10 mouse cellular contexts compared by ENCODE assay signal in genomic region chr10:106913032-106913431, GRCm38 (mm10).
A peak's percentile ranks its signal among the peaks of the same experiment; 100 is the strongest.
DNase-seq lines count a peak whose midpoint lies in the region; ATAC-seq and TF ChIP-seq lines count a peak whose summit lies in the region.
"Had no signal": no experiment of that assay in that cellular context is flagged by ENCODE, and none has a peak within 500 bp of the region (broad histone marks: within the 10 kb centered on the region; RNA-seq: fewer than 3 reads in every experiment).

No protein-coding gene starts in this region.

- no peaks in the 10 kb centered on the region for H3K27me3 ChIP-seq in kidney, postnatal 0 days (ENCODE audit: insufficient read depth, low read length)
- H3K27me3 ChIP-seq in E14TG2a.4 (ENCODE audit: insufficient read depth, low read length), result no peaks in the 10 kb centered on the region
- H3K27me3 ChIP-seq in hindbrain, embryonic 14.5 days (ENCODE audit: control insufficient read depth, insufficient read depth, low read length), result no peaks in the 10 kb centered on the region
- H3K27me3 ChIP-seq: limb, embryonic 15.5 days had no signal

- peak; percentile 8 for DNase-seq in kidney, postnatal 0 days (ENCODE audit: low spot score)
- DNase-seq in kidney, adult 18-20 months, result no peak
- DNase-seq in brain, embryonic 14.5 days (ENCODE audit: low read depth), result peak; percentile 53
- DNase-seq in hindbrain, embryonic 14.5 days (ENCODE audit: low spot score), result peak; percentile 52
- no peak for DNase-seq in c-Kit-positive CD71-positive TER-119-positive erythroid progenitor cells, embryonic 14.5 days (ENCODE audit: low spot score)
- DNase-seq in spleen, postnatal 14 days (ENCODE audit: low spot score in 2 of 2), result no peak
- DNase-seq in adrenal gland, adult (ENCODE audit: inconsistent age in 2 of 2, low spot score in 1 of 2), result no peak
- DNase-seq: cerebellum, adult 9-10 months had no signal

- H3K9ac ChIP-seq in kidney, postnatal 0 days (ENCODE audit: low read depth, low read length), result no peak overlapping the region
- no peak overlapping the region for H3K9ac ChIP-seq in hindbrain, embryonic 14.5 days
- H3K9ac ChIP-seq: limb, embryonic 15.5 days had no signal

- no peak overlapping the region for H3K27ac ChIP-seq in kidney, postnatal 0 days
- no peak overlapping the region for H3K27ac ChIP-seq in hindbrain, embryonic 14.5 days
- H3K27ac ChIP-seq: limb, embryonic 15.5 days had no signal

- peak; percentile 64 for TF ChIP-seq CTCF in kidney, postnatal 0 days (IDR thresholded peaks at IDR 0.05; ENCODE audit: low read depth)
- TF ChIP-seq CTCF in E14TG2a.4 (conservative IDR thresholded peaks at IDR 0.05; ENCODE audit: low read length), result peak; percentile 47
- TF ChIP-seq CTCF in brain, embryonic 14.5 days (IDR thresholded peaks at IDR 0.05; ENCODE audit: borderline replicate concordance, extremely low read depth, insufficient read depth, insufficient read length), result peak; percentile 49; the same call in 1 of the 2 replicates

- WGBS in kidney, postnatal 0 days, result 20% methylated on average over 2 of the region's 2 CpGs
- WGBS in hindbrain, embryonic 14.5 days, result 38% methylated on average over 1 of the region's 2 CpGs

- no peak for TF ChIP-seq POLR2A in brain, embryonic 14.5 days (IDR thresholded peaks at IDR 0.05; ENCODE audit: borderline replicate concordance, extremely low read depth, insufficient read depth, insufficient read length, poor library complexity, severe bottlenecking)

- ATAC-seq in kidney, postnatal 0 days (replicated peaks; ENCODE audit: low FRiP score, low read depth), result no peak
- ATAC-seq in hindbrain, embryonic 14.5 days (ENCODE audit: low FRiP score), result no peak; the same call in 1 of the 2 replicates

- no peaks in the 10 kb centered on the region for H3K9me3 ChIP-seq in kidney, postnatal 0 days (replicated peaks; ENCODE audit: low read length)
- H3K9me3 ChIP-seq in E14TG2a.4 (ENCODE audit: low read length), result 0 out of 2 replicates have a peak, but pooled peaks cover 6% of the 10 kb centered on the region
- 0 out of 2 replicates have a peak, but pooled peaks cover 5% of the 10 kb centered on the region for H3K9me3 ChIP-seq in hindbrain, embryonic 14.5 days (ENCODE audit: control insufficient read depth, low read length)
- H3K9me3 ChIP-seq: limb, embryonic 15.5 days had no signal

- H3K4me1 ChIP-seq in kidney, postnatal 0 days (replicated peaks; ENCODE audit: insufficient read depth, low read length), result no peaks in the 10 kb centered on the region
- H3K4me1 ChIP-seq in E14TG2a.4 (replicated peaks; ENCODE audit: low read depth, low read length), result no peaks in the 10 kb centered on the region
- no peaks in the 10 kb centered on the region for H3K4me1 ChIP-seq in hindbrain, embryonic 14.5 days (replicated peaks; ENCODE audit: control insufficient read depth, insufficient read depth, low read length)
- H3K4me1 ChIP-seq: limb, embryonic 15.5 days had no signal

- H3K36me3 ChIP-seq in kidney, postnatal 0 days (ENCODE audit: insufficient read depth, low read length), result no peaks in the 10 kb centered on the region
- no peaks in the 10 kb centered on the region for H3K36me3 ChIP-seq in E14TG2a.4 (ENCODE audit: insufficient read depth, low read length)
- H3K36me3 ChIP-seq in hindbrain, embryonic 14.5 days (replicated peaks; ENCODE audit: control insufficient read depth, insufficient read depth), result peaks cover 7% of the 10 kb centered on the region; the same call in 1 of the 2 replicates
- H3K36me3 ChIP-seq: limb, embryonic 15.5 days had no signal

- H3K4me3 ChIP-seq in kidney, postnatal 0 days (replicated peaks; ENCODE audit: low read depth, low read length), result no peak overlapping the region
- no peak overlapping the region for H3K4me3 ChIP-seq in E14TG2a.4 (replicated peaks; ENCODE audit: low read length)
- H3K4me3 ChIP-seq in hindbrain, embryonic 14.5 days (replicated peaks; ENCODE audit: low read length), result no peak overlapping the region
- H3K4me3 ChIP-seq: limb, embryonic 15.5 days had no signal

- H3K4me2 ChIP-seq in kidney, postnatal 0 days (ENCODE audit: low read length), result no peak overlapping the region
- no peak overlapping the region for H3K4me2 ChIP-seq in hindbrain, embryonic 14.5 days (replicated peaks)
- H3K4me2 ChIP-seq: limb, embryonic 15.5 days had no signal

Comparison
In these comparisons a context has a peak if more than half of its experiments do, and no peak if none do; other contexts are left out.
1. DNase-seq: peak in kidney, postnatal 0 days (single experiment), brain, embryonic 14.5 days (single experiment) and hindbrain, embryonic 14.5 days (single experiment); none in kidney, adult 18-20 months (single experiment), c-Kit-positive CD71-positive TER-119-positive erythroid progenitor cells, embryonic 14.5 days (single experiment), spleen, postnatal 14 days (0 of 2) and adrenal gland, adult (0 of 2).
2. Peak in every context shown above with its lines, with median percentiles within 50 percentile points of each other: CTCF ChIP-seq.